Mouse (Mus musculus): Measurements from ENCODE around the gene Rhox4e.
"Not testable (repeated sequence)": the region's sequence is repeated elsewhere in the genome, so short reads cannot be mapped to it uniquely, and the experiment has no call there.

Gene Rhox4e

DNA sequence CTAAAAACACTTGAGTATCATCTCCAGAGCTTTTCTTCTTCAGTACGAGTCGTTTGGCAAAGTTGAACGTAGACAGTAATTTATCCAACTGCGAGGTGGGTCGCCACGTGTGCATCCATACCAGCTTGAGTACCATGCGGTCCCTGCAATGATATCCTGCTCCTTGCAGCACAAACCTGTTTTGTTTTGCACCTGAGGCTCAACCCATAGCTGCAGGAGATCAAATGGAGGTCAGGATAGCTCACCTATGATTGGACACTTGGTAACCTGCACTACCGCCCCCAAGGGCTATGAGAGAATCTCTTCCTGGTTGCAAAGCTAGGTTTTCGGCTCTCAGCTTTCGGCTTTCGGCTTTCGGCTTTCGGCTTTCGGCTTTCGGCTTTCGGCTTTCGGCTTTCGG is at the start of gene Rhox4e:
TSS of gene Rhox4e (plus strand) at position 301 of the 400 bp plus-strand sequence.
- DNase-seq (ENCODE audit: low read depth, low spot score), result not testable (repeated sequence)

DNA sequence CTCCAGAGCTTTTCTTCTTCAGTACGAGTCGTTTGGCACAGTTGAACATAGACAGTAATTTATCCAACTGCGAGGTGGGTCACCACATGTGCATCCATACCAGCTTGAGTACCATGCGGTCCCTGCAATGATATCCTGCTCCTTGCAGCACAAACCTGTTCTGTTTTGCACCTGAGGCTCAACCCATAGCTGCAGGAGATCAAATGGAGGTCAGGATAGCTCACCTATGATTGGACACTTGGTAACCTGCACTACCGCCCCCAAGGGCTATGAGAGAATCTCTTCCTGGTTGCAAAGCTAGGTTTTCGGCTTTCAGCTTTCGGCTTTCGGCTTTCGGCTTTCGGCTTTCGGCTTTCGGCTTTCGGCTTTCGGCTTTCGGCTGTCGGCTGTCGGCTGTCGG is 43.2 kb upstream of the Rhox4e start, which contains the start of gene Rhox4d:
TSS of gene Rhox4d (plus strand) at position 301 of the 400 bp plus-strand sequence.
- not testable (repeated sequence) for DNase-seq (ENCODE audit: low read depth, low spot score)

DNA sequence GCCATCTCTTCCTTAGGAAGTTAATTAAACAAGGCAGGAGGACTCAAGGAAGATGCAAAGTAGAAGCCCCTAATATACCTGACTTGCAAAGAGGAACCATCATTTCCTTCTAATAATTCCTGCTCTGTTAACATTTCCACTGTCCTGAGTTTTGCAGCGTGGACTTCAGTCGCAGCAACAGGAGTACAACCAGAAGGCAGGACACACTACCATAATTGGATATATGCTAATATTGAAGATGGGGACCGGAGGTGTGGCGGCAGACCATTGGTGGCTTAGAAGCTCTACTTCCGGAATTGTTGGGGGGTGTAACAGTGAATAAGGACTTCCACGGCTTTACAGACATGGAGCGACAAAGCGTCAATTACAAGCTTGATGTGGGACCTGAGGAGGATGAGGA is 27.1 kb upstream of the Rhox4e start, which contains the start of gene Rhox2e:
TSS of gene Rhox2e (plus strand) at position 301 of the 400 bp plus-strand sequence.
- DNase-seq (ENCODE audit: low read depth, low spot score), result not testable (repeated sequence)

DNA sequence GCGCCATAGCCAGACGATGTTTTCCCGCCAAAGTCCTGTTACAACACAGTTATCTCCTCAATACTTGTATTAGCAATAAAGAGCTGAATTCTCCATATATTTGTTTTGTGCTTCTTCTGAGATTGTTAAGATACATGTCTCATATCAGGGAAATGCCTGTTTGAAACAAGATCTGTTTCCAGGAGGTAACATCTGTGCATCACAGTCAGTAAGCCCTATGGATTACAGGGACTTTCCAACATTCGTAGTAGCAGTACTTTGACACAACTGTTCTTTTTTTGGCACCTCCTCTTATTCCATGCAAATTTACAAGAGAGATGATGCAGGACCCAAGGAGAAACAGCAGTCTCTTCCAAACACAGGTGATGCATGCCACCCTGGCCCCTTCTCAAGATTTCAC is 15.5 kb upstream of the Rhox4e start, which contains the start of gene Rhox3e:
TSS of gene Rhox3e (plus strand) at position 301 of the 400 bp plus-strand sequence.
- DNase-seq (ENCODE audit: low read depth, low spot score), result not testable (repeated sequence)

DNA sequence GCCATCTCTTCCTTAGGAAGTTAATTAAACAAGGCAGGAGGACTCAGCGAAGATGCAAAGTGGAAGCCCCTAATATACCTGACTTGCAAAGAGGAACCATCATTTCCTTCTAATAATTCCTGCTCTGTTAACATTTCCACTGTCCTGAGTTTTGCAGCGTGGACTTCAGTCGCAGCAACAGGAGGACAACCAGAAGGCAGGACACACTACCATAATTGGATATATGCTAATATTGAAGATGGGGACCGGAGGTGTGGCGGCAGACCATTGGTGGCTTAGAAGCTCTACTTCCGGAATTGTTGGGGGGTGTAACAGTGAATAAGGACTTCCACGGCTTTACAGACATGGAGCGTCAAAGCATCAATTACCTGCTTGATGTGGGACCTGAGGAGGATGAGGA is 13.9 kb downstream of the Rhox4e start, which contains the start of gene Rhox2f:
TSS of gene Rhox2f (plus strand) at position 301 of the 400 bp plus-strand sequence.
- not testable (repeated sequence) for DNase-seq (ENCODE audit: low read depth, low spot score)

DNA sequence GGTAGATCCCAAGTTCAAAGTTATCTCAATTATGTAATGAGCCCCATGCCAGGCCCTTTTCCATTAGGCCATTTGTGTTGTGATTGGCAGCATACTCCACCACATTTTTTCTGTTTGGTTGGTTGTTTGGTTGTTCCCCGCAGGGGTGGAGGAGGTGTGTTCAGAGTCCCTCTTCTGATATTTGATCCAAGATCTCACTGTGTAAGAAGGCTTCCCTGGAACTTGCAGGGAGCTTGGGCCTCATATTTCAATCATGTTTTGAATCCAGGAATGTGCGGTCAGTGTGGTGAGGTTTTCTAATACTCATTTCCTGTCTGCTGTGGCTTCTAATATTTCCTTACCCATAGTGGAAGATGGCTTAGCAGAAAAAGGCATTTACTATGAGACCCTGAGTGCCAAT is 15.4 kb downstream of the Rhox4e start:
- not testable (repeated sequence) for DNase-seq (ENCODE audit: low read depth, low spot score)

DNA sequence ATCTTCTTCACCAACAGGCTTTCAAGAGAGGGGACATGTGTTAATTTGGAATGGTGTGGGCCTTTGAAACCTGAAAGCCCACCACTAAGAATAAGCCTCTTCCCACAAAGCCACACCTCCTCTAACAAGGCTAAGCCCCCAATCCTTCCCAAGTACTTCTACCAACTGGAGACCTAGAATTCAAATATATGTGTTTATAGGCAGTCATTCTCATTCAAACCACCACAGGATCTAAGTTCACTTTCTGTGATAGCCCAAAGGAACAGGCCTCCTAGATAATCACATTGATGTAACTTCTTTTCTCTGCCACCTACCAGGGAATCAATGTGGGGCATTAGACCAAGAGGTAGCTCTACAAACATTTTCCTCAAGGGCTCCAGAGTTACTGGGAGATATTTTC is 23.5 kb downstream of the Rhox4e start, which contains the start of gene Rhox3f:
TSS of gene Rhox3f (plus strand) at position 301 of the 400 bp plus-strand sequence.
- DNase-seq (ENCODE audit: low read depth, low spot score), result not testable (repeated sequence)

DNA sequence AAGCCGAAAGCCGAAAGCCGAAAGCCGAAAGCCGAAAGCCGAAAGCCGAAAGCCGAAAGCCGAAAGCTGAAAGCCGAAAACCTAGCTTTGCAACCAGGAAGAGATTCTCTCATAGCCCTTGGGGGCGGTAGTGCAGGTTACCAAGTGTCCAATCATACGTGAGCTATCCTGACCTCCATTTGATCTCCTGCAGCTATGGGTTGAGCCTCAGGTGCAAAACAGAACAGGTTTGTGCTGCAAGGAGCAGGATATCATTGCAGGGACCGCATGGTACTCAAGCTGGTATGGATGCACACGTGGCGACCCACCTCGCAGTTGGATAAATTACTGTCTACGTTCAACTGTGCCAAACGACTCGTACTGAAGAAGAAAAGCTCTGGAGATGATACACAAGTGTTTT is 50.4 kb downstream of the Rhox4e start, which contains the start of gene Rhox4f:
TSS of gene Rhox4f (minus strand) at position 101 of the 400 bp plus-strand sequence.
- not testable (repeated sequence) for DNase-seq (ENCODE audit: low read depth, low spot score)

Data from embryo, embryonic 11.5 days (tissue).